Mouse (Mus musculus) forebrain, embryonic 12.5 days (tissue): ENCODE data around the gene Egfl8. TPM values are rescaled to one million over a fixed set of nuclear protein-coding genes. Genes with fewer than 3 reads are reported as not detected.

Experiments
- ATAC-seq: fragments of 200-750 bp; cut with Nextera tagmentation; 2 replicates; pipeline ENCODE4 v1.8.0; 2017; ENCODE audit warnings: moderate TSS enrichment; ENCODE audit not compliant: low FRiP score
- H3K27ac ChIP-seq: fragments of 300-500 bp; sonication (generic); 2 replicates; pipeline ENCODE4 v1.5.1; 2016; ENCODE audit warnings: mild to moderate bottlenecking
- H3K27me3 ChIP-seq: fragments of 300-500 bp; sonication (generic); 2 replicates; pipeline ENCODE4 v1.6.1; 2016; ENCODE audit warnings: mild to moderate bottlenecking
- H3K36me3 ChIP-seq: fragments of 300-500 bp; sonication (generic); replicated peaks from 2 replicates; pipeline ENCODE4 v1.6.1; 2016; ENCODE audit warnings: mild to moderate bottlenecking
- H3K4me1 ChIP-seq: fragments of 300-500 bp; sonication (generic); 2 replicates; pipeline ENCODE4 v1.6.1; 2016
- H3K4me2 ChIP-seq: fragments of 300-500 bp; sonication (generic); 2 replicates; pipeline ENCODE4 v1.6.1; 2016; ENCODE audit warnings: mild to moderate bottlenecking, moderate library complexity
- H3K4me3 ChIP-seq: fragments of 300-500 bp; sonication (generic); replicated peaks from 2 replicates; pipeline ENCODE4 v1.5.1; 2016; ENCODE audit warnings: mild to moderate bottlenecking
- H3K9ac ChIP-seq: fragments of 300-500 bp; sonication (generic); 2 replicates; pipeline ENCODE4 v1.6.1; 2016; ENCODE audit warnings: mild to moderate bottlenecking
- H3K9me3 ChIP-seq: fragments of 300-500 bp; sonication (generic); 2 replicates; pipeline ENCODE4 v1.6.1; 2016
- WGBS: fragments of 180-500 bp; shearing (Covaris S2); methylation state at CpG from one replicate; pipeline ENCODE4 v1.1.7; 2016; 5-methylcytosine and 5-hydroxymethylcytosine counted together
- polyA plus RNA-seq: library from polyadenylated mRNA; unstranded; fragments of >200 nt; fragmentation: Nextera tagmentation; extraction: Ambion mirVana; gene quantifications from 2 replicates; pipeline ENCODE4 v1.2.1, GENCODE M21; 2016

Egfl8 gene
- polyA plus RNA-seq = 3.2 and 4.6 TPM in 2 replicates

GRCm38 (mm10) chr17:34615871-34616270 is at the start of gene Egfl8:
Egfl8 (minus strand) TSS chr17:34615971.
- ATAC-seq = no peak
- no peaks in the 10 kb centered on the region for H3K27me3 ChIP-seq
- no peaks in the 10 kb centered on the region for H3K9me3 ChIP-seq
- 68% methylated on average over 6 of the region's 6 CpGs for WGBS
- H3K27ac ChIP-seq = 0 out of 2 replicates have a peak within 1 kb of the TSS, but pooled peaks have one; percentile 19
- H3K4me3 ChIP-seq = no peak within 1 kb of the TSS
- no peaks in the 10 kb centered on the region for H3K4me1 ChIP-seq
- peaks cover 67% of the 10 kb centered on the region for H3K36me3 ChIP-seq
- no peak within 1 kb of the TSS for H3K4me2 ChIP-seq
- H3K9ac ChIP-seq = peak within 1 kb of the TSS; percentile 4; the same call in 1 of the 2 replicates

DNA sequence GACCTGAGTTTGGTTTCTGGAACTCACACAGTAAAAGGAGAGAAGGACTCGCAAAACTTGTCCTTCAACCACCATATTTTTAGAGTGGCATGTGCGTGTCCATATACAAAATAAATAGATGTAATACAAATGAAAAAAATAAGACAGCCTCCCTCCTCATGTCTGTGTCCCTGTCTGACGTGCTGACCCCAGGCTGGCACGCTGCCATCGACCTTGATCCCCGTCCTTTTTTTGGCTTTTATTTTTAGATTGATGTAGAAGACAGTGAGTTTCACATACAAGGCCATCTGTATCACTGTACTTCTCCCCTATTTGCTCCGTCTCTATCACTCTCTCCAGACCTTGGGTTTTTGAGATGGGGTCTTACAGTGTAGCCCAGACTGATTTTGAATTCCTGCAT is 48.7 kb upstream of the Egfl8 start:
- Histone ChIP-seq H3K4me1 (peaks cover 6% of the 10 kb centered on the region; the same call in 1 of the 2 replicates), H3K4me3 (no peak overlapping the region), H3K27ac (no peak overlapping the region), H3K9ac (no peak overlapping the region), H3K4me2 (no peak overlapping the region), H3K9me3 (no peaks in the 10 kb centered on the region), H3K36me3 (no peaks in the 10 kb centered on the region), H3K27me3 (peaks cover 68% of the 10 kb centered on the region)
- ATAC-seq = no peak
- 76% methylated on average over 7 of the region's 7 CpGs for WGBS

GRCm38 (mm10) chr17:34663558-34663957 is 47.8 kb upstream of the Egfl8 start:
- Histone ChIP-seq H3K36me3 (no peaks in the 10 kb centered on the region), H3K9ac (no peak overlapping the region), H3K4me1 (peaks cover 6% of the 10 kb centered on the region; the same call in 1 of the 2 replicates), H3K4me2 (no peak overlapping the region), H3K27me3 (peaks cover 70% of the 10 kb centered on the region), H3K9me3 (no peaks in the 10 kb centered on the region), H3K4me3 (no peak overlapping the region), H3K27ac (no peak overlapping the region)
- 50% methylated on average over 1 of the region's 1 CpGs for WGBS
- no peak for ATAC-seq

DNA sequence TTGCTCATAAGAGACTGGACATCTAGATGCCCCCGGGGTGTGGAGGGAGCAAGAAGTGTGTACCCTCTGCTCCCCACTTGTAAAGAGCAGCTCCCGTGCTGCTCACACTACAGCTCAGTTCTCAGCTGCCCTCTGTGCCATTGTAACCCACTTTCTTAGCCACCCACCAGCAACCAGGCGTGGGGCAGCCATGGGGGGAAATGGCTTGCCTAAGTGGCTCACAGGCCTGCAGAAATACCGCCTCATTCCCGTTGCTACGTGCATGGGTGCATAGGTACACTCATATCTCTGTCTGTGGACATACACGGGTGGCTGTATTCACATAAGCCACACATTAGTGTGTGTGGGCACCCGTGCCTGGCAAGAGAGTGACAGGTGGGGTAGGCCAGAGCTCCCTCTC is 47.2 kb upstream of the Egfl8 start:
- H3K9me3 ChIP-seq = no peaks in the 10 kb centered on the region
- peaks cover 6% of the 10 kb centered on the region; the same call in 1 of the 2 replicates for H3K4me1 ChIP-seq
- no peak for ATAC-seq
- WGBS = 83% methylated on average over 8 of the region's 8 CpGs
- peaks cover 70% of the 10 kb centered on the region for H3K27me3 ChIP-seq
- H3K4me2 ChIP-seq = no peak overlapping the region
- no peak overlapping the region for H3K4me3 ChIP-seq
- H3K36me3 ChIP-seq = no peaks in the 10 kb centered on the region
- no peak overlapping the region for H3K27ac ChIP-seq
- no peak overlapping the region for H3K9ac ChIP-seq

- Histone ChIP-seq H3K27me3 (peaks cover 65% of the 10 kb centered on the region), H3K9me3 (no peaks in the 10 kb centered on the region), H3K27ac (no peak overlapping the region), H3K4me2 (no peak overlapping the region), H3K36me3 (no peaks in the 10 kb centered on the region), H3K4me1 (peaks cover 6% of the 10 kb centered on the region; the same call in 1 of the 2 replicates), H3K9ac (no peak overlapping the region), H3K4me3 (no peak overlapping the region)
- no peak for ATAC-seq
- WGBS = 90% methylated on average over 1 of the region's 1 CpGs
Measured at GRCm38 (mm10) chr17:34662468-34662867, 46.7 kb upstream of the Egfl8 start.

DNA sequence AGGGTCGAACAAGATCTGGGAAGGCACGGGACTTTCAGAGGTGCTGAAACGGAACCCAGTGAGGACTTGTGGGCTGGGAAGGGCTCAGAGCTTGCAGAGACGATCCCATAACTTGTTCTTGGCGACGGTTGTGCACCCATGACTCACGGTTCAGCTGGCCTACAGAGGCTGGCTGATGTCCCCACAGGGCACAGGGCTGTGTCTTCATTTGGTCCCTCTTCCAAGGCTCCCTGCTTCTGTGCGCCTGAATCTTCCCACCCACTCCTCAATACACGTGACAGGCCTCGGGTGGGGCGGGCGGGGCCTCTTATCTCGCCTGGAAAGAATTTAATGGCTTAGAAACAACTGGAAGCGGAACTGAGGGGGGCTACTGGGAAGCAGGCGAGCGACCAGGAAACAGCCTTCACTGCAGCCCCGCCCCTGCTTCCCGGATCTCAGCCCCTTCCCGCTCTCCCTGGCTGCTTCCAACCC is 45.4 kb upstream of the Egfl8 start:
- Histone ChIP-seq H3K27me3 (peaks cover 59% of the 10 kb centered on the region), H3K4me3 (no peak overlapping the region), H3K27ac (no peak overlapping the region), H3K4me1 (peaks cover 9% of the 10 kb centered on the region; the same call in 1 of the 2 replicates), H3K4me2 (peak overlapping the region; percentile 27), H3K9ac (no peak overlapping the region), H3K9me3 (no peaks in the 10 kb centered on the region), H3K36me3 (no peaks in the 10 kb centered on the region)
- ATAC-seq = no peak
- WGBS = 11% methylated on average over 19 of the region's 19 CpGs

DNA sequence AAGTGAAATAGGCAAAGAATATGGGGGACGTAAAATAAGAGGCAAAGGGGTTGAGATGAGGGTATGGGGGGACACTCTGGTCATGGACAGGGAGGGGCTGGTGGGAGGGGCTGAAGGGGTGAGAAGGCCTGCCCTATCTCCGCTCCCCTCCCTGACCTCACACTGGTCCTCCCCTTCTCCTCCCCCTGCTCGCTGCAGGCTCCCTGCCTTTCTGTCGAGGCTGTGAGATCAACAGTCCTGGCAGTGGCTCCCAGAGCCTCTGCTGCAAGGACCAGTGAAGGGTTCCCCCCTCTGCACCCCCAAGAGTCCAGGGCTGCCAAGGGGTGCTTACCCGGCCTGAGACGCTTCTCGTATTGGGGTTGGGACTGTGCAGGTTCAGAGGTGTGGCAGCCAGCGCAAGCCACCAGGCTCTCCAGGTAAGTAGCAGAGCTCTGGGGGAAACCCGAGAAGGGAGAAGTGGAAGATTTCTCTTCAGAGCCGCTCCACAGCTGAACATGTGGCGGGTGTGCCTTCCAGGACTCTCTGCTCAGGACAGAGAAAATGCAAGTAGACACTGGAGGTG is 44.6 kb upstream of the Egfl8 start:
- Histone ChIP-seq H3K27ac (no peak overlapping the region), H3K4me2 (no peak overlapping the region), H3K9me3 (no peaks in the 10 kb centered on the region), H3K36me3 (peaks cover 3% of the 10 kb centered on the region; the same call in 1 of the 2 replicates), H3K4me1 (peaks cover 9% of the 10 kb centered on the region; the same call in 1 of the 2 replicates), H3K9ac (no peak overlapping the region), H3K27me3 (peaks cover 51% of the 10 kb centered on the region), H3K4me3 (no peak overlapping the region)
- 41% methylated on average over 11 of the region's 11 CpGs for WGBS
- no peak for ATAC-seq

DNA sequence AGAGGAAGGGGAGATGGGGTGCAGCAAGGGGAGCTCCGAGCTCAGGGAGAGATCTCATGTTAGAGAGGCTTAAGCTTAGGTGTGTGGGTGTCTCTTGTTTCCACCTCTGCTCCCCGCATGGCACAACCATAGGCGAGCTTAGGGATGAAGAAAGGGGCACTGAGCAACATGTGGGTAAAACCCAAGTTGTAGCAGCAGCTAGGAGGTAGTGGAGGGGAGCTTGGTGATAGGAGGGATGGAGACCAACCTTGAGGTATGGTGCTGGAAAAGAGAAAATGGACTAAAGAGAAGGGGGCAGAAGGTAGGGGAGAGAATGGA is 44.1 kb upstream of the Egfl8 start:
- H3K36me3 ChIP-seq = peaks cover 7% of the 10 kb centered on the region; the same call in 1 of the 2 replicates
- no peak overlapping the region for H3K4me2 ChIP-seq
- no peaks in the 10 kb centered on the region for H3K9me3 ChIP-seq
- ATAC-seq = no peak
- H3K4me1 ChIP-seq = peaks cover 9% of the 10 kb centered on the region; the same call in 1 of the 2 replicates
- H3K27me3 ChIP-seq = peaks cover 49% of the 10 kb centered on the region
- no peak overlapping the region for H3K4me3 ChIP-seq
- H3K9ac ChIP-seq = no peak overlapping the region
- H3K27ac ChIP-seq = no peak overlapping the region
- WGBS = 69% methylated on average over 3 of the region's 3 CpGs

DNA sequence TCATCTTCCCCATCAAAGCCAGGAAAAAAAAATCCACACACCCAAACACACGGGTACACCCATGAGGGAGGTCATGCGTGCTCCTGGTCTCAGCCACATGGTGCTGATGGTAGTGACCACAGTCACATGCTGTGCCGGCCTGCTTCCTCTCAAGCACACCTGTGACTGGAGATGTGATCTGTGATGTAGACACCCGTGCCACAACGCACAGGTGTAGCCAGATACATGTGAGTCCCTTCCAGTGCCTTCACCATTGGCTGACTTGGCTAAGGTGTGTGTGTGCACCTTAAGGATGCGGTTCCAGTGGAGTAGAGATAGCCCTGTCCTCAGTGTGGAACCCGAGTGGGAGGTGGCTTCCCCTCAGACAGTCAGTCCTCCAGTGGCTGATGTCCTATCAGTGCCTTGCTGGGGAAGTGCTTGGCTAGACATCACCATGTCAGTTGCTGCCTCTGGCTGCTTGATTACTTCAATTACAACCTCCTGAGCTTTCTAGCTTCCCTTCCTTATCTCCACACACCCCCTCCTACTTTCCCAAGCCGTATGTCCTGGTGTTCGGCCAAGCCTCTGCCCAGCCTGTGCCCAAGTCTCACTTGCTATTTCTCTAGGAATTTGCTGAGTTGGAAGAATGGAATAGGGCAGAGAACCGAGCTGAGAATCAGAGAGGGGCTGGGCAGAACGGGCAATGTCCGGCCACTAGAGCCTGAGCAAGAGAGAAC is 43.6 kb upstream of the Egfl8 start:
- H3K9me3 ChIP-seq = no peaks in the 10 kb centered on the region
- H3K36me3 ChIP-seq = peaks cover 11% of the 10 kb centered on the region; the same call in 1 of the 2 replicates
- H3K27ac ChIP-seq = no peak overlapping the region
- H3K4me2 ChIP-seq = no peak overlapping the region
- H3K4me3 ChIP-seq = no peak overlapping the region
- no peak for ATAC-seq
- no peak overlapping the region for H3K9ac ChIP-seq
- peaks cover 49% of the 10 kb centered on the region for H3K27me3 ChIP-seq
- H3K4me1 ChIP-seq = peaks cover 9% of the 10 kb centered on the region; the same call in 1 of the 2 replicates
- 69% methylated on average over 12 of the region's 12 CpGs for WGBS

- WGBS = 80% methylated on average over 3 of the region's 3 CpGs
- H3K4me2 ChIP-seq = no peak overlapping the region
- peaks cover 45% of the 10 kb centered on the region for H3K27me3 ChIP-seq
- no peak for ATAC-seq
- H3K9me3 ChIP-seq = no peaks in the 10 kb centered on the region
- H3K9ac ChIP-seq = no peak overlapping the region
- no peak overlapping the region for H3K27ac ChIP-seq
- peaks cover 9% of the 10 kb centered on the region; the same call in 1 of the 2 replicates for H3K4me1 ChIP-seq
- H3K4me3 ChIP-seq = no peak overlapping the region
- peaks cover 15% of the 10 kb centered on the region for H3K36me3 ChIP-seq
Measured at GRCm38 (mm10) chr17:34658591-34658990, 42.8 kb upstream of the Egfl8 start.

GRCm38 (mm10) chr17:34658145-34658544 is 42.4 kb upstream of the Egfl8 start:
- Histone ChIP-seq H3K27ac (no peak overlapping the region), H3K4me1 (peaks cover 9% of the 10 kb centered on the region; the same call in 1 of the 2 replicates), H3K9ac (no peak overlapping the region), H3K36me3 (peaks cover 19% of the 10 kb centered on the region), H3K9me3 (no peaks in the 10 kb centered on the region), H3K27me3 (peaks cover 41% of the 10 kb centered on the region), H3K4me3 (no peak overlapping the region), H3K4me2 (no peak overlapping the region)
- ATAC-seq = no peak
- WGBS = 92% methylated on average over 2 of the region's 2 CpGs

GRCm38 (mm10) chr17:34657271-34657670 is 41.5 kb upstream of the Egfl8 start:
- ATAC-seq = no peak
- Histone ChIP-seq H3K4me3 (no peak overlapping the region), H3K4me2 (no peak overlapping the region), H3K27me3 (peaks cover 32% of the 10 kb centered on the region), H3K27ac (no peak overlapping the region), H3K4me1 (peaks cover 9% of the 10 kb centered on the region; the same call in 1 of the 2 replicates), H3K9me3 (no peaks in the 10 kb centered on the region), H3K36me3 (peaks cover 28% of the 10 kb centered on the region), H3K9ac (no peak overlapping the region)
- WGBS = 56% methylated on average over 2 of the region's 2 CpGs
